Mouse (Mus musculus) midbrain, embryonic 10.5 days (tissue): ENCODE measurements around the gene Insm1. TPM values are rescaled to one million over a fixed set of nuclear protein-coding genes. Genes with fewer than 3 reads are reported as not detected.
A peak's percentile ranks its signal among the peaks of the same experiment; 100 is the strongest.

Experiments used
- DNase-seq: peaks from one replicate; pipeline ENCODE4 v3.0.0-alpha.2; 2017; ENCODE audit warnings: low spot score
- H3K27ac ChIP-seq: fragments of 300-500 bp; sonication (generic); replicated peaks from 2 replicates; pipeline ENCODE4 v1.5.1; 2016; ENCODE audit warnings: mild to moderate bottlenecking
- H3K27me3 ChIP-seq: fragments of 300-500 bp; sonication (generic); 2 replicates; pipeline ENCODE4 v1.6.1; 2016; ENCODE audit warnings: low read depth, mild to moderate bottlenecking; ENCODE audit not compliant: poor library complexity, severe bottlenecking
- H3K36me3 ChIP-seq: fragments of 300-500 bp; sonication (generic); 2 replicates; pipeline ENCODE4 v1.6.1; 2016; ENCODE audit warnings: mild to moderate bottlenecking, moderate library complexity
- H3K4me1 ChIP-seq: fragments of 300-500 bp; sonication (generic); 2 replicates; pipeline ENCODE4 v1.6.1; 2016
- H3K4me3 ChIP-seq: fragments of 300-500 bp; sonication (generic); 2 replicates; pipeline ENCODE4 v1.5.1; 2016; ENCODE audit warnings: mild to moderate bottlenecking, moderate library complexity
- H3K9me3 ChIP-seq: fragments of 300-500 bp; sonication (generic); replicated peaks from 2 replicates; pipeline ENCODE4 v1.6.1; 2016; ENCODE audit warnings: mild to moderate bottlenecking
- WGBS: fragments of 180-500 bp; shearing (Covaris S2); methylation state at CpG from one replicate; pipeline ENCODE4 v1.1.7; 2016; 5-methylcytosine and 5-hydroxymethylcytosine counted together
- polyA plus RNA-seq: library from polyadenylated mRNA; unstranded; fragments of >200 nt; fragmentation: Nextera tagmentation; extraction: Ambion mirVana; gene quantifications from 2 replicates; pipeline ENCODE4 v1.2.1, GENCODE M21; 2016

The Insm1 gene
- polyA plus RNA-seq, 1 experiment from 2014 or later: 3.0 TPM

DNA sequence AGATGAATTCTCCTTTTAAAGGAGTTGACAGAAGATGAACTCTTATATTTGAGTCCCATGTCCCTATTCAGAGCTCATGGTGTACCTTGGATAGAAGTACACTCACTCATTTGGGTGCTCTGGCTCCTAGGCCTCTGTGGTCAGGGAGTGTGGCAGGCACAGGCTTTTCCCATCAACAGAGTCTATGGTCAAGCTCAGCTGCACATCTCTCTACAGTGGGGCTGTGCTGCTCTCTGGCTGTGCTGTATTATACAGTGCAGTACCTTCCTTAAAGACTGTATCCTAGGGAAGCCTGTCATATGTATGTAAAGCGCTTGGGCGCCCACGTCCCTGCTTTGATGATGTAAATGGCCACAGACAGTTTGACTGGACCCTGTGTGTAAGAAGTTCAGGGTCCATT is 35.9 kb downstream of the Insm1 start:
- H3K36me3 ChIP-seq: no peaks in the 10 kb centered on the region
- peak overlapping the region; percentile 24; the same call in 1 of the 2 replicates for H3K27ac ChIP-seq
- no peak overlapping the region for H3K4me3 ChIP-seq
- peak; percentile 9 for DNase-seq
- WGBS: 84% methylated on average over 3 of the region's 3 CpGs
- H3K4me1 ChIP-seq: peaks cover 67% of the 10 kb centered on the region
- no peaks in the 10 kb centered on the region for H3K9me3 ChIP-seq
- peaks cover 49% of the 10 kb centered on the region for H3K27me3 ChIP-seq

DNA sequence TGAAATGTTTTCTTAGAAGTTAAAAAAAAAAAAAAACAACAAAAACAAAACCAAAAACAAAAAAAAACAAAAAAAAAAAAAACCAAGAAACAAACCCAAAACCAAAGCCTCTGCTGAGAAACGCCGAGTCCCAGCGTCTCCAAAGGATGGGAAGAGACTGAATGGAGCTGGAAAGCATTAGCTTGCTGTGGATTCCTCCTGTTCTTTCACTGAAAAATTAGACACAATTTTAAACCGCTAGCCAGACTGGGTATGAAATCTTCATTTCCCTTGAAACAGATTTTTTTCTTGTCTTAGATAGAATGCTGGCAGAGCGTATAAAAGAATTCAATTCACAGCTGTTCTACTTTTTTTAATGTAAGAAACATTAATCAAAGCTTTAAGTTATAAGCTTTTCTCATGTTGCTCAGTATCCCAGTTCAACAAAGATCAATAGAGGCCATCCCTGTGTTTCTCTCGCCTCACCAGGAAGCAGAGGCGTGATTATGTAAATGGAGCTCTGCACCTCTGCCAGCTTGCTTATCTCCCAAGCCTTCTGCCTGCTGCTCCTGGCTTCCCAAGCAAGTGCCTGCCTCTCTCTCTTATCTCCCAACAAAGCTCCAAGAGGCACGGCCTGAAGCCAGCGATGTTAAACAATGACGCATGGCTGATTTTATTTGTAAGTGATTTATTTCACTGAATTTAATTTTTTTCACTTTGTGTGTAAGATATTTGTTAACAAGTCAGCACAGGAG is 37.2 kb downstream of the Insm1 start:
- peaks cover 62% of the 10 kb centered on the region for H3K27me3 ChIP-seq
- no peaks in the 10 kb centered on the region for H3K36me3 ChIP-seq
- peak overlapping the region; percentile 64 for H3K27ac ChIP-seq
- WGBS: 13% methylated on average over 10 of the region's 10 CpGs
- no peak overlapping the region for H3K4me3 ChIP-seq
- no peaks in the 10 kb centered on the region for H3K9me3 ChIP-seq
- DNase-seq: peak; percentile 47
- H3K4me1 ChIP-seq: peaks cover 70% of the 10 kb centered on the region

- Histone ChIP-seq H3K36me3 (no peaks in the 10 kb centered on the region), H3K4me1 (peaks cover 70% of the 10 kb centered on the region), H3K9me3 (no peaks in the 10 kb centered on the region), H3K27me3 (peaks cover 73% of the 10 kb centered on the region), H3K4me3 (no peak overlapping the region), H3K27ac (peak overlapping the region; percentile 64; the same call in 1 of the 2 replicates)
- DNase-seq: peak; percentile 28
- WGBS: 29% methylated on average over 18 of the region's 18 CpGs
Measured at GRCm38 (mm10) chr2:146259787-146260560, 38.3 kb downstream of the Insm1 start.

- peaks cover 65% of the 10 kb centered on the region for H3K4me1 ChIP-seq
- H3K27me3 ChIP-seq: peaks cover 84% of the 10 kb centered on the region
- 53% methylated on average over 4 of the region's 4 CpGs for WGBS
Measured at GRCm38 (mm10) chr2:146261146-146261545, 39.4 kb downstream of the Insm1 start.

GRCm38 (mm10) chr2:146262215-146262614 is 40.5 kb downstream of the Insm1 start:
- WGBS: 12% methylated on average over 10 of the region's 10 CpGs
- Histone ChIP-seq H3K4me1 (peaks cover 55% of the 10 kb centered on the region), H3K27me3 (peaks cover 85% of the 10 kb centered on the region), H3K27ac (peak overlapping the region; percentile 38; the same call in 1 of the 2 replicates), H3K9me3 (no peaks in the 10 kb centered on the region), H3K36me3 (no peaks in the 10 kb centered on the region), H3K4me3 (no peak overlapping the region)
- peak; percentile 75 for DNase-seq

More at GRCm38 (mm10) chr2:146261146-146261545, 39.4 kb downstream of the Insm1 start:
- Histone ChIP-seq H3K9me3 (no peaks in the 10 kb centered on the region), H3K36me3 (no peaks in the 10 kb centered on the region), H3K27ac (no peak overlapping the region), H3K4me3 (no peak overlapping the region)
- DNase-seq: no peak

GRCm38 (mm10) chr2:146262966-146263365 is 41.2 kb downstream of the Insm1 start:
- H3K27me3 ChIP-seq: peaks cover 77% of the 10 kb centered on the region

DNA sequence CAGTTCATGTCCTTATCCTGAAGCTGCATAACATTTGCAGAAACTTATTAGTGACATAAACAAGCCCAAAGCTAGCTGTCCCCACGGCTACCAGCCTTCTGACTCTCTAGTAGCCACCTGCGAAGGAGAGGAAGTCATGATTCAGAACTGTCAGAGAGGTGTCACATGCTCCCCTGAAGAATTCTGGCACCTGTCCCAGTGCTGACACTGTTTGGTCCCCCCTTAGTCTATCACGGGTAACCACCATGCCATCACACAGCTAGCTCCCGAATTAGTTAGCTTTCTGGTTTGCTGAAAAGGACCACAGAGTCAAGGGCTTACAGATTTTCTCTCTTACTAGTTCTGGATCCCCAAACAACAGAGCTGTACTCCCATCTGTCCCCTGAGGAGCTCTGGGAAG is 43.3 kb downstream of the Insm1 start:
- no peak overlapping the region for H3K4me3 ChIP-seq
- H3K4me1 ChIP-seq: peaks cover 30% of the 10 kb centered on the region
- H3K36me3 ChIP-seq: no peaks in the 10 kb centered on the region
- H3K27me3 ChIP-seq: peaks cover 64% of the 10 kb centered on the region
- 90% methylated on average over 4 of the region's 4 CpGs for WGBS
- H3K27ac ChIP-seq: no peak overlapping the region
- DNase-seq: no peak
- H3K9me3 ChIP-seq: no peaks in the 10 kb centered on the region

More at GRCm38 (mm10) chr2:146262966-146263365, 41.2 kb downstream of the Insm1 start:
- no peak overlapping the region for H3K27ac ChIP-seq
- no peak overlapping the region for H3K4me3 ChIP-seq
- no peaks in the 10 kb centered on the region for H3K36me3 ChIP-seq
- DNase-seq: no peak
- no peaks in the 10 kb centered on the region for H3K9me3 ChIP-seq
- peaks cover 47% of the 10 kb centered on the region for H3K4me1 ChIP-seq

DNA sequence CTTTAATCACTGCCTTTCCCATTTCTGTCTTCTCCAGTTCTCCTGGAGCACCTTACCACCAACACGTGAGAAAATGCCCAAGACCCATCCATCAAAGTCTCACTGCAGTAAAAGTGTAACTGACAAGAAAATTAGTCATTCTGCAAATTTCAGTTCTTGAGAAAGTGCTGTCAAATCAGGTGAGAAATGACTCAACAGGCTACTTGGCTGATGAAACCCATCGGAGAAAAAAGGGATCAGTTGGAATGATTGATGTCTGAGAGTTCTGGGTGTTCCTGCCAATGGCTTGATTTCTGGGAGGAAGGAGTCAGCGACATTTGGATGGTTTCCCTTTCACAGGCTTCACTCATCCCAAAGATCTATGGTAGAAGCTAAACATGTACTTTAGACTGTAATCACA is 44.8 kb downstream of the Insm1 start:
- Histone ChIP-seq H3K4me3 (no peak overlapping the region), H3K27ac (no peak overlapping the region), H3K36me3 (no peaks in the 10 kb centered on the region), H3K27me3 (peaks cover 49% of the 10 kb centered on the region), H3K9me3 (no peaks in the 10 kb centered on the region), H3K4me1 (peaks cover 16% of the 10 kb centered on the region)
- WGBS: 91% methylated on average over 3 of the region's 3 CpGs
- DNase-seq: no peak
